Mouse (Mus musculus) lung, adult 2 months (tissue): ENCODE results near the gene Arl4d.
"Not testable (repeated sequence)": the region's sequence is repeated elsewhere in the genome, so short reads cannot be mapped to it uniquely, and the experiment has no call there.

Source experiments
- CTCF ChIP-seq: fragments of 200-500 bp; IDR thresholded peaks from 2 replicates; pipeline ENCODE4 v1.5.1; 2011; ENCODE audit warnings: mild to moderate bottlenecking, low read length, control low read depth; ENCODE audit not compliant: insufficient read depth
- POLR2A ChIP-seq: fragments of 200-500 bp; IDR thresholded peaks from 2 replicates; pipeline ENCODE4 v1.6.1; 2011; ENCODE audit warnings: low read depth, mild to moderate bottlenecking, control low read depth, low read length, borderline replicate concordance; ENCODE audit errors: extremely low read depth

DNA sequence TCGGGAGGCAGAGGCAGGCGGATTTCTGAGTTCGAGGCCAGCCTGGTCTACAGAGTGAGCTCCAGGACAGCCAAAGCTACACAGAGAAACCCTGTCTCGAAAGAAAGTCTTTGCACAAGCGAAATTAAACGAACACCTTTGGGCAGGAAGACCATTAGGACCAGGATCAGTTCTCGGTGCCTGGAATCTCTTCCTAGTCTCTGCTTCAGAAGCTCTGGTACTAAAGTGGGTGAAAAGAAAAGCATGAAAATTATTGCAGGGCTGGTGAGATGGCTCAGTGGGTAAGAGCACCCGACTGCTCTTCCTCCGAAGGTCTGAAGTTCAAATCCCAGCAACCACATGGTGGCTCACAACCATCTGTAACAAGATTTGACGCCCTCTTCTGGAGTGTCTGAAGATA, 18.2 kb upstream of the Arl4d start:
- TF ChIP-seq CTCF, POLR2A: not testable (repeated sequence)
